Mouse (Mus musculus) limb, embryonic 10.5 days (tissue): ENCODE measurements around the gene Fam114a1. TPM values are rescaled to one million over a fixed set of nuclear protein-coding genes. Genes with fewer than 3 reads are reported as not detected.
A peak's percentile ranks its signal among the peaks of the same experiment; 100 is the strongest.

Source experiments
- DNase-seq: peaks from one replicate; pipeline ENCODE4 v3.0.0-alpha.2; 2017; ENCODE audit warnings: low spot score
- H3K27ac ChIP-seq: fragments of 300-500 bp; sonication (generic); 2 replicates; pipeline ENCODE4 v1.5.1; 2016; ENCODE audit warnings: mild to moderate bottlenecking
- H3K27me3 ChIP-seq: fragments of 300-500 bp; sonication (generic); 2 replicates; pipeline ENCODE4 v1.6.1; 2016; ENCODE audit warnings: low read depth, mild to moderate bottlenecking; ENCODE audit not compliant: poor library complexity, severe bottlenecking
- H3K36me3 ChIP-seq: fragments of 300-500 bp; sonication (generic); 2 replicates; pipeline ENCODE4 v1.6.1; 2016; ENCODE audit warnings: mild to moderate bottlenecking, moderate library complexity
- H3K4me1 ChIP-seq: fragments of 300-500 bp; sonication (generic); 2 replicates; pipeline ENCODE4 v1.6.1; 2016
- H3K4me3 ChIP-seq: fragments of 300-500 bp; sonication (generic); 2 replicates; pipeline ENCODE4 v1.5.1; 2016; ENCODE audit warnings: mild to moderate bottlenecking, moderate library complexity
- H3K9me3 ChIP-seq: fragments of 300-500 bp; sonication (generic); replicated peaks from 2 replicates; pipeline ENCODE4 v1.6.1; 2016; ENCODE audit warnings: mild to moderate bottlenecking
- WGBS: fragments of 180-500 bp; shearing (Covaris S2); methylation state at CpG from one replicate; pipeline ENCODE4 v1.1.7; 2016; 5-methylcytosine and 5-hydroxymethylcytosine counted together
- microRNA counts: library from miRNA; unstranded; fragments of <30 nt; microRNA quantifications from one replicate; lab custom pipeline; 2017
- microRNA-seq: library from miRNA; unstranded; fragments of <30 nt; microRNA quantifications from one replicate; pipeline ENCODE4, GENCODE M21; 2017
- polyA plus RNA-seq: library from polyadenylated mRNA; unstranded; fragments of >200 nt; fragmentation: Nextera tagmentation; extraction: Ambion mirVana; gene quantifications from 2 replicates; pipeline ENCODE4 v1.2.1, GENCODE M21; 2016

Fam114a1 gene
- polyA plus RNA-seq, 1 experiment from 2014 or later: 18.3 TPM

DNA sequence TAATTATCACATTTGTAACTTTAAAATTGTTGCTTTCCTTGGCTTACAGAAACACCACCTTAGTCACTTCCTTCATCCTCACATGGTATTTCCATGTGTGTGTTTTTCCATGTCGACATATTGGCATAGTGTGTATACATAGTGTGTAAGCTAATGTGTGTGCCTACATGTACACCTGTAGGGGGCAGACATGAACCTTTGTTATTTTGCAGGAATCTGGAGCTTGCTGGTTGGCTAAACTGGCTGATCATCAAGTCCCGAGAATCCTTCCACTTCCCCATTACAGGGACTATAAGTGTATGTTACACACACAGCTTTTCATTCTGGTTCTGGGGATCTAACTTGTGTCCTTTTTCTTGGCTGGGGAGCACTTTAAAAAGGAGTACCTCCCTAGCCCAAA, 106.2 kb downstream of the Fam114a1 start:
- no peak for DNase-seq
- 83% methylated on average over 2 of the region's 2 CpGs for WGBS
- H3K27me3 ChIP-seq: no peaks in the 10 kb centered on the region

DNA sequence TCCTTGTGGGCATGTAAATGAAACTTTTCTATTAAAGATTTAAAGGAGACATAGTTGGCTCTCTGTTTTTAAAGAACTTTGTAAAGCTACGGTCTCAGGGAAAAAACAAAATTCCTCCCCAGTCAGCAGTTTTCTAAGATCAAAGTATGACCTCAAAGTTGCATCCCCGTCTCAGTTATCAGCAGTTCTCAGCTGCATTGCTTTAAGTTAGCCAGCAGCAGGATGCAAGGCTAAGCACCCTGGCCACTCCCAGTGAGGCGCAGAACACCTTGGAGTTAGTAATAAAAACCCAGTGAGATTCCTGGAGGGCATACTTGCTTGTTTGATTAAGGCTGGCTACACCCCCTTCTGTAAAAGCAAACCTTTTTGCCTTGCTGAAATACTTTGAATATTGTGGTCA, 106.9 kb downstream of the Fam114a1 start:
- Histone ChIP-seq H3K27ac (no peak overlapping the region), H3K4me3 (no peak overlapping the region), H3K9me3 (no peaks in the 10 kb centered on the region), H3K36me3 (no peaks in the 10 kb centered on the region), H3K27me3 (no peaks in the 10 kb centered on the region), H3K4me1 (0 out of 2 replicates have a peak, but pooled peaks cover 3% of the 10 kb centered on the region)
- 25% methylated on average over 3 of the region's 3 CpGs for WGBS
- no peak for DNase-seq

More for the DNA sequence above, 106.2 kb downstream of the Fam114a1 start:
- no peak overlapping the region for H3K27ac ChIP-seq
- H3K4me1 ChIP-seq: peaks cover 10% of the 10 kb centered on the region; the same call in 1 of the 2 replicates
- H3K9me3 ChIP-seq: no peaks in the 10 kb centered on the region
- no peaks in the 10 kb centered on the region for H3K36me3 ChIP-seq
- H3K4me3 ChIP-seq: no peak overlapping the region

- no peak for DNase-seq
- Histone ChIP-seq H3K27ac (no peak overlapping the region), H3K4me1 (no peaks in the 10 kb centered on the region), H3K36me3 (no peaks in the 10 kb centered on the region), H3K9me3 (no peaks in the 10 kb centered on the region), H3K4me3 (no peak overlapping the region), H3K27me3 (no peaks in the 10 kb centered on the region)
- WGBS: 94% methylated on average over 4 of the region's 4 CpGs
Observed at GRCm38 (mm10) chr5:65078081-65078480, 108.2 kb downstream of the Fam114a1 start.

GRCm38 (mm10) chr5:65079881-65080280, 110.0 kb downstream of the Fam114a1 start:
- H3K27ac ChIP-seq: no peak overlapping the region
- H3K27me3 ChIP-seq: no peaks in the 10 kb centered on the region
- no peaks in the 10 kb centered on the region for H3K9me3 ChIP-seq
- H3K4me1 ChIP-seq: no peaks in the 10 kb centered on the region
- WGBS: 86% methylated on average over 9 of the region's 9 CpGs
- H3K4me3 ChIP-seq: no peak overlapping the region
- no peak for DNase-seq
- H3K36me3 ChIP-seq: no peaks in the 10 kb centered on the region

DNA sequence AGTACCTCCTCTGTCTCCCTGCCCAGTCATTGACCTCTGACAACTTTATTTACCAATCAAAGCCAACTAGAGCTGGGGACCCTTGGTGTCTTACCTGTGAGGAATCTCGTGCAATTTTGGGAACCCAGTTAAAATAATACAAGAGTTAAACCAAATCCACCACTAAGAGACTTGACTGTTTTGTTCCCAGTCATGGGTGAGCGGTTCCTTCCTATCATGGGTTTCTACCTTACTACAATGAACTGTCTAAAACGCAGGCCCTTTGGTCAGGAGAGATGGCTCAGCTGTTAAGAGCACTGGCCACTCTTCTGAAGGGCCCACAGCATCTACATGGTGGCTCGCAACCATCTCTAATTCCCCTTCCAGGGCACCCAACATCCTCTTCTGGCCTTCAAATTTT, 112.0 kb downstream of the Fam114a1 start:
- H3K4me1 ChIP-seq: no peaks in the 10 kb centered on the region
- H3K36me3 ChIP-seq: no peaks in the 10 kb centered on the region
- WGBS: 87% methylated on average over 4 of the region's 4 CpGs
- no peaks in the 10 kb centered on the region for H3K27me3 ChIP-seq
- no peak overlapping the region for H3K4me3 ChIP-seq
- DNase-seq: no peak
- H3K27ac ChIP-seq: no peak overlapping the region
- no peaks in the 10 kb centered on the region for H3K9me3 ChIP-seq

DNA sequence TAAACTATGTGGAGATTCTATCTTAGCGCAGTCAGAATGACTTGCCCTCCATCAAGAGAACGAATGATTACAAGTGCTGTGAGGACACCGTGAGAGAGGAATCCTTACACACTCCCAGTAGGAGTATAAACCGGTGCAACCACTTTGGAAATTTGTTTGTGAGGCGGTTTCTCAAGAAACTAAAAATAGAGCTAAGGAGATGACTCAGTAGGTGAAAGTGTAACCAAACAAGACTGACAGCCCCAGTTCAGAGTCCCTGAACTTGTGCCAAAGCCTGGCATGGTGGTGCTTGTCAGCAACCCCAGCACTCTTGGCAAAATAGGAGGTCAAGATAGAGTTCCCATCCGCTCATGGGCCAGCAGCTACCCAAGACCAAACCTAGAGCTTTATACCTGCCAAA, 116.7 kb downstream of the Fam114a1 start:
- H3K36me3 ChIP-seq: no peaks in the 10 kb centered on the region
- H3K4me3 ChIP-seq: no peak overlapping the region
- 90% methylated on average over 6 of the region's 6 CpGs for WGBS
- H3K4me1 ChIP-seq: no peaks in the 10 kb centered on the region
- no peaks in the 10 kb centered on the region for H3K9me3 ChIP-seq
- H3K27ac ChIP-seq: no peak overlapping the region
- DNase-seq: no peak
- H3K27me3 ChIP-seq: no peaks in the 10 kb centered on the region

DNA sequence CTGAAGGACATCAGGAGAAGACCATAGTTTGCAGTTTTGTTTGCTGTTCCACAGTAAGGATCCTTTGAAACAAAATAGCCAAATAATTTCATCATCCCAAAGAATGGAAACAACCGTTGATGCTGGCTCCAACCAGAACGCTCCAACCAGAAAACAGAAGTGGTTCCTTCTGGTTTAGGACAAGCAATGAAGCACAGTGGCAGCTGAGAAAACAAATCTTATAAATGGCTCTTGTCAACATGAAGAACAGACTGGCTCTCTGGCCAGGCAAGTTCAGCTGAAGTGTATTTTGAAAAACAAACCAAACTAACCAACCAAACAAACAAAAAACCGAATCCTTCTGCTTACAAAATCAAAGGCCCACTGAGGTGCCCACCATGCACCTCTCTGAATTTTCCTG, 119.8 kb downstream of the Fam114a1 start:
- no peak overlapping the region for H3K27ac ChIP-seq
- 86% methylated on average over 3 of the region's 3 CpGs for WGBS
- no peaks in the 10 kb centered on the region for H3K36me3 ChIP-seq
- H3K4me1 ChIP-seq: peaks cover 29% of the 10 kb centered on the region
- no peaks in the 10 kb centered on the region for H3K9me3 ChIP-seq
- H3K27me3 ChIP-seq: no peaks in the 10 kb centered on the region
- H3K4me3 ChIP-seq: no peak overlapping the region
- DNase-seq: no peak

- peaks cover 29% of the 10 kb centered on the region for H3K4me1 ChIP-seq
- no peak for DNase-seq
- no peaks in the 10 kb centered on the region for H3K36me3 ChIP-seq
- no peaks in the 10 kb centered on the region for H3K27me3 ChIP-seq
- H3K27ac ChIP-seq: no peak overlapping the region
- no peaks in the 10 kb centered on the region for H3K9me3 ChIP-seq
- WGBS: 78% methylated on average over 11 of the region's 11 CpGs
- no peak overlapping the region for H3K4me3 ChIP-seq
Observed at GRCm38 (mm10) chr5:65091184-65091858, 121.5 kb downstream of the Fam114a1 start.

MicroRNAs encoded within 50 kb of the gene (microRNA counts, 519-probe panel; counts per million panel counts)
- microRNA mmu-miR-574-3p (lab: Ali Mortazavi, UCI): 684 counts per million, percentile 72 among the panel's probes with 10 or more counts
- microRNA mmu-miR-574-5p (lab: Ali Mortazavi, UCI): 684 counts per million, percentile 72 among the panel's probes with 10 or more counts

Small RNA genes within 50 kb of the gene (microRNA-seq; reads per million reads assigned to microRNA genes)
- gene Mir574: 37.2 reads per million, percentile 37 among the genes with 10 or more reads in this experiment

Other genes with a start within 250 kb of the Fam114a1 start
- 40.8 and 42.7 TPM in 2 replicates for gene Klf3, start 166.7 kb upstream of the Fam114a1 start, polyA plus RNA-seq
- gene Tlr1, start 36.5 kb upstream of the Fam114a1 start, polyA plus RNA-seq: 0.19 and 0.28 TPM in 2 replicates
- 0.18 and 0.25 TPM in 2 replicates for gene Tlr6, start 10.0 kb upstream of the Fam114a1 start, polyA plus RNA-seq
- 0.23 TPM in 1 of 2 replicates, not detected in the other for gene Tmem156, start 122.1 kb downstream of the Fam114a1 start, polyA plus RNA-seq
- 12.7 and 13.0 TPM in 2 replicates for gene Klhl5, start 137.5 kb downstream of the Fam114a1 start, polyA plus RNA-seq
- gene Wdr19, start 229.6 kb downstream of the Fam114a1 start, polyA plus RNA-seq: 7.3 and 11.0 TPM in 2 replicates